Mouse (Mus musculus): ENCODE measurements around the gene Slc25a1. TPM values are rescaled to one million over a fixed set of nuclear protein-coding genes. Genes with fewer than 3 reads are reported as not detected.

Gene Slc25a1
- polyA plus RNA-seq, 1 experiment from 2014 or later = 66.2 TPM

- WGBS = 0% methylated on average over 44 of the region's 44 CpGs
These were observed 37.0 kb downstream of the Slc25a1 start for GRCm38 (mm10) chr16:17890917-17891566.

GRCm38 (mm10) chr16:17890342-17890727 lies 37.7 kb downstream of the Slc25a1 start:
- no peaks in the 10 kb centered on the region for H3K36me3 ChIP-seq (replicated peaks; ENCODE audit: control insufficient read depth, insufficient read depth, low read depth, low read length)
- peaks cover 3% of the 10 kb centered on the region; the same call in 1 of the 2 replicates for H3K4me1 ChIP-seq (ENCODE audit: control insufficient read depth, insufficient read depth, low read length)
- ATAC-seq (replicated peaks; ENCODE audit: insufficient number of reproducible peaks, low FRiP score, low TSS enrichment, low read depth) (no peak), DNase-seq (ENCODE audit: low spot score) (no peak)
- WGBS = 55% methylated on average over 2 of the region's 2 CpGs
- H3K9me3 ChIP-seq (replicated peaks; ENCODE audit: control insufficient read depth, low read length) = no peaks in the 10 kb centered on the region
- peak overlapping the region; percentile 74 for H3K4me3 ChIP-seq (ENCODE audit: low read depth, low read length)
- H3K27ac ChIP-seq (replicated peaks; ENCODE audit: low read depth, low read length) = no peak overlapping the region
- peak overlapping the region; percentile 84 for H3K9ac ChIP-seq (replicated peaks; ENCODE audit: low read length)
- H3K27me3 ChIP-seq (ENCODE audit: control insufficient read depth, insufficient read depth, low read length) = no peaks in the 10 kb centered on the region
- H3K4me2 ChIP-seq (ENCODE audit: low read depth, low read length) = peak overlapping the region; percentile 80

More at GRCm38 (mm10) chr16:17890917-17891566, 37.0 kb downstream of the Slc25a1 start:
- peak overlapping the region; percentile 84 for H3K9ac ChIP-seq (replicated peaks; ENCODE audit: low read length)
- peak overlapping the region; percentile 80 for H3K27ac ChIP-seq (replicated peaks; ENCODE audit: low read depth, low read length)
- no peaks in the 10 kb centered on the region for H3K27me3 ChIP-seq (ENCODE audit: control insufficient read depth, insufficient read depth, low read length)
- H3K4me3 ChIP-seq (ENCODE audit: low read depth, low read length) = peak overlapping the region; percentile 74
- DNase-seq (ENCODE audit: low spot score) (peak; percentile 52), ATAC-seq (replicated peaks; ENCODE audit: insufficient number of reproducible peaks, low FRiP score, low TSS enrichment, low read depth) (peak; percentile 80)
- peaks cover 3% of the 10 kb centered on the region; the same call in 1 of the 2 replicates for H3K4me1 ChIP-seq (ENCODE audit: control insufficient read depth, insufficient read depth, low read length)
- no peaks in the 10 kb centered on the region for H3K36me3 ChIP-seq (replicated peaks; ENCODE audit: control insufficient read depth, insufficient read depth, low read depth, low read length)
- H3K4me2 ChIP-seq (ENCODE audit: low read depth, low read length) = peak overlapping the region; percentile 80
- H3K9me3 ChIP-seq (replicated peaks; ENCODE audit: control insufficient read depth, low read length) = no peaks in the 10 kb centered on the region

- H3K4me2 ChIP-seq (ENCODE audit: low read depth, low read length) = peak overlapping the region; percentile 80
- no peak overlapping the region for H3K27ac ChIP-seq (replicated peaks; ENCODE audit: low read depth, low read length)
- H3K27me3 ChIP-seq (ENCODE audit: control insufficient read depth, insufficient read depth, low read length) = no peaks in the 10 kb centered on the region
- no peak for DNase-seq (ENCODE audit: low spot score)
- ATAC-seq (replicated peaks; ENCODE audit: insufficient number of reproducible peaks, low FRiP score, low TSS enrichment, low read depth) = no peak
- no peaks in the 10 kb centered on the region for H3K36me3 ChIP-seq (replicated peaks; ENCODE audit: control insufficient read depth, insufficient read depth, low read depth, low read length)
- peaks cover 3% of the 10 kb centered on the region; the same call in 1 of the 2 replicates for H3K4me1 ChIP-seq (ENCODE audit: control insufficient read depth, insufficient read depth, low read length)
- H3K4me3 ChIP-seq (ENCODE audit: low read depth, low read length) = peak overlapping the region; percentile 74
- H3K9me3 ChIP-seq (replicated peaks; ENCODE audit: control insufficient read depth, low read length) = no peaks in the 10 kb centered on the region
- 81% methylated on average over 6 of the region's 6 CpGs for WGBS
- peak overlapping the region; percentile 84 for H3K9ac ChIP-seq (replicated peaks; ENCODE audit: low read length)
These were observed 38.2 kb downstream of the Slc25a1 start for GRCm38 (mm10) chr16:17889689-17890341.

GRCm38 (mm10) chr16:17884116-17884515 lies 43.9 kb downstream of the Slc25a1 start:
- H3K36me3 ChIP-seq (replicated peaks; ENCODE audit: control insufficient read depth, insufficient read depth, low read depth, low read length) = no peaks in the 10 kb centered on the region

GRCm38 (mm10) chr16:17882196-17882595 lies 45.8 kb downstream of the Slc25a1 start:
- ATAC-seq (replicated peaks; ENCODE audit: insufficient number of reproducible peaks, low FRiP score, low TSS enrichment, low read depth) (no peak), DNase-seq (ENCODE audit: low spot score) (no peak)
- H3K9me3 ChIP-seq (replicated peaks; ENCODE audit: control insufficient read depth, low read length) = no peaks in the 10 kb centered on the region
- H3K4me3 ChIP-seq (ENCODE audit: low read depth, low read length) = no peak overlapping the region
- H3K4me2 ChIP-seq (ENCODE audit: low read depth, low read length) = no peak overlapping the region
- H3K4me1 ChIP-seq (ENCODE audit: control insufficient read depth, insufficient read depth, low read length) = no peaks in the 10 kb centered on the region
- H3K27ac ChIP-seq (replicated peaks; ENCODE audit: low read depth, low read length) = no peak overlapping the region
- no peaks in the 10 kb centered on the region for H3K27me3 ChIP-seq (ENCODE audit: control insufficient read depth, insufficient read depth, low read length)
- H3K36me3 ChIP-seq (replicated peaks; ENCODE audit: control insufficient read depth, insufficient read depth, low read depth, low read length) = no peaks in the 10 kb centered on the region; the same call in 1 of the 2 replicates
- H3K9ac ChIP-seq (replicated peaks; ENCODE audit: low read length) = no peak overlapping the region

More at GRCm38 (mm10) chr16:17884116-17884515, 43.9 kb downstream of the Slc25a1 start:
- no peak for ATAC-seq (replicated peaks; ENCODE audit: insufficient number of reproducible peaks, low FRiP score, low TSS enrichment, low read depth)
- H3K27me3 ChIP-seq (ENCODE audit: control insufficient read depth, insufficient read depth, low read length) = no peaks in the 10 kb centered on the region
- H3K4me3 ChIP-seq (ENCODE audit: low read depth, low read length) = no peak overlapping the region
- H3K9me3 ChIP-seq (replicated peaks; ENCODE audit: control insufficient read depth, low read length) = no peaks in the 10 kb centered on the region
- H3K27ac ChIP-seq (replicated peaks; ENCODE audit: low read depth, low read length) = no peak overlapping the region
- H3K4me1 ChIP-seq (ENCODE audit: control insufficient read depth, insufficient read depth, low read length) = no peaks in the 10 kb centered on the region
- 83% methylated on average over 6 of the region's 6 CpGs for WGBS
- H3K9ac ChIP-seq (replicated peaks; ENCODE audit: low read length) = no peak overlapping the region
- no peak for DNase-seq (ENCODE audit: low spot score)
- no peak overlapping the region for H3K4me2 ChIP-seq (ENCODE audit: low read depth, low read length)

- H3K27ac ChIP-seq (replicated peaks; ENCODE audit: low read depth, low read length) = no peak overlapping the region
- H3K4me3 ChIP-seq (ENCODE audit: low read depth, low read length) = no peak overlapping the region
- H3K9ac ChIP-seq (replicated peaks; ENCODE audit: low read length) = no peak overlapping the region
- no peak overlapping the region for H3K4me2 ChIP-seq (ENCODE audit: low read depth, low read length)
- WGBS = 87% methylated on average over 4 of the region's 4 CpGs
- ATAC-seq (replicated peaks; ENCODE audit: insufficient number of reproducible peaks, low FRiP score, low TSS enrichment, low read depth) = no peak
- no peaks in the 10 kb centered on the region; the same call in 1 of the 2 replicates for H3K36me3 ChIP-seq (replicated peaks; ENCODE audit: control insufficient read depth, insufficient read depth, low read depth, low read length)
- H3K4me1 ChIP-seq (ENCODE audit: control insufficient read depth, insufficient read depth, low read length) = no peaks in the 10 kb centered on the region
- H3K27me3 ChIP-seq (ENCODE audit: control insufficient read depth, insufficient read depth, low read length) = no peaks in the 10 kb centered on the region
- no peak for DNase-seq (ENCODE audit: low spot score)
- no peaks in the 10 kb centered on the region for H3K9me3 ChIP-seq (replicated peaks; ENCODE audit: control insufficient read depth, low read length)
These were observed 48.4 kb downstream of the Slc25a1 start for GRCm38 (mm10) chr16:17879571-17879970.

GRCm38 (mm10) chr16:17876096-17876495 lies 51.9 kb downstream of the Slc25a1 start:
- Histone ChIP-seq H3K4me1 (ENCODE audit: control insufficient read depth, insufficient read depth, low read length) (no peaks in the 10 kb centered on the region), H3K4me3 (ENCODE audit: low read depth, low read length) (no peak overlapping the region), H3K4me2 (ENCODE audit: low read depth, low read length) (no peak overlapping the region), H3K27ac (replicated peaks; ENCODE audit: low read depth, low read length) (no peak overlapping the region), H3K9me3 (replicated peaks; ENCODE audit: control insufficient read depth, low read length) (no peaks in the 10 kb centered on the region), H3K27me3 (ENCODE audit: control insufficient read depth, insufficient read depth, low read length) (no peaks in the 10 kb centered on the region), H3K36me3 (replicated peaks; ENCODE audit: control insufficient read depth, insufficient read depth, low read depth, low read length) (peaks cover 4% of the 10 kb centered on the region), H3K9ac (replicated peaks; ENCODE audit: low read length) (no peak overlapping the region)
- 89% methylated on average over 1 of the region's 1 CpGs for WGBS
- no peak for DNase-seq (ENCODE audit: low spot score)
- no peak for ATAC-seq (replicated peaks; ENCODE audit: insufficient number of reproducible peaks, low FRiP score, low TSS enrichment, low read depth)

Measured in embryonic facial prominence, embryonic 11.5 days (tissue).